Mouse (Mus musculus): Measurements from ENCODE around the gene Nfkbiz. TPM values are rescaled to one million over a fixed set of nuclear protein-coding genes. Genes with fewer than 3 reads are reported as not detected.

The Nfkbiz gene
- polyA plus RNA-seq, 2 experiments = 5.0 to 9.2 TPM

GRCm38 (mm10) chr16:55852515-55852914 is 13.8 kb upstream of the Nfkbiz start:
- Histone ChIP-seq H3K4me3 (replicated peaks; ENCODE audit: low read length) (no peak overlapping the region), H3K4me1 (ENCODE audit: control insufficient read depth, insufficient read depth, low read length) (no peaks in the 10 kb centered on the region), H3K4me2 (replicated peaks; ENCODE audit: low read depth, low read length, severe bottlenecking) (no peak overlapping the region), H3K36me3 (ENCODE audit: control insufficient read depth, insufficient read depth, low read length) (no peaks in the 10 kb centered on the region), H3K9ac (ENCODE audit: low read depth, low read length, severe bottlenecking) (no peak overlapping the region), H3K27ac (replicated peaks; ENCODE audit: low read depth, low read length) (no peak overlapping the region), H3K27me3 (ENCODE audit: control insufficient read depth, insufficient read depth, low read length) (no peaks in the 10 kb centered on the region), H3K9me3 (ENCODE audit: control insufficient read depth, low read length) (no peaks in the 10 kb centered on the region)
- DNase-seq (ENCODE audit: low spot score) (no peak), ATAC-seq (ENCODE audit: low FRiP score, low read depth) (no peak)
- no peak for TF ChIP-seq POLR2A (IDR thresholded peaks at IDR 0.05; ENCODE audit: borderline replicate concordance, extremely low read depth, insufficient read depth, insufficient read length)
- WGBS = 21% methylated on average over 4 of the region's 4 CpGs

DNA sequence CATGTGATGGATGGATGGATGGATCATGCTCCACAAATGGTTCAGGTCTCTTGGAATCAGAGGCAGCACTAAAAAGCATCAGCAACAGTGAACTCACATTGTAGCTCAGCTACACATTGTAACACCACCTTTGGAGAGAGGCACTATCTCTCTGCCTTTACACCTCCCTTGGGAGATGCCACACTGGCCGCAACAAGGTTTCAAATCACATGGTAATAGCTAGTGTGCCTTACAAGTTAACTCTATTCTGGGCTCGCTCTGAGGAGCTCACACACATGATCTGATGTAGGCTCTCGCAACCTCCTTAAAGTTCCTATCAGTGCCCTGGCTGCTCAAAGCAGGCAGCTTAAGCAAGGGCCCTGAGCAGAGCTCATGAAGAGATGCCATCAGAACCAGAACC is 11.8 kb upstream of the Nfkbiz start:
- no peaks in the 10 kb centered on the region for H3K9me3 ChIP-seq (ENCODE audit: control insufficient read depth, low read length)
- 78% methylated on average over 3 of the region's 3 CpGs for WGBS
- TF ChIP-seq POLR2A (IDR thresholded peaks at IDR 0.05; ENCODE audit: borderline replicate concordance, extremely low read depth, insufficient read depth, insufficient read length) = no peak
- H3K27ac ChIP-seq (replicated peaks; ENCODE audit: low read depth, low read length) = no peak overlapping the region
- no peak for ATAC-seq (ENCODE audit: low FRiP score, low read depth)
- H3K4me2 ChIP-seq (replicated peaks; ENCODE audit: low read depth, low read length, severe bottlenecking) = no peak overlapping the region
- no peak for DNase-seq (ENCODE audit: low spot score)
- H3K9ac ChIP-seq (ENCODE audit: low read depth, low read length, severe bottlenecking) = no peak overlapping the region
- H3K27me3 ChIP-seq (ENCODE audit: control insufficient read depth, insufficient read depth, low read length) = no peaks in the 10 kb centered on the region
- H3K4me1 ChIP-seq (ENCODE audit: control insufficient read depth, insufficient read depth, low read length) = no peaks in the 10 kb centered on the region
- no peak overlapping the region for H3K4me3 ChIP-seq (replicated peaks; ENCODE audit: low read length)
- H3K36me3 ChIP-seq (ENCODE audit: control insufficient read depth, insufficient read depth, low read length) = no peaks in the 10 kb centered on the region

DNA sequence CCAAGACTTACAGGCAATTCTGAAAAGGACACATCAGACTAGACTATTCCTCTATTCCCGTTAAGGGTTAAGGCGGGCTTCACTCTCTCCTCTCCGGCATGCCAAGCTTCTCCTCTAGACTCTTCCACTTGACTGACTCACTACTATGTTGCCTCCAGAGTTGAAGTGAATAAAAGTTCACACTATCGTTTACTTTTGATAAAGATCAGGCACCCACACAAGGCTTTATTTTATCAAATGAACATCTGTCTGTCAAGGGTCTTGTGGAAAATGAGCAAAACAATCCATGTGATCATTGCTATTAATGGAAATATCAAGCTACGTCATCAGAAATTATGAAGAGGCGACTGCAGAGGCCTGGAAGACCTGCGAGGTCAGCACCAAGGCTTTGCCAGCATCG is 9.0 kb upstream of the Nfkbiz start:
- ATAC-seq (ENCODE audit: low FRiP score, low read depth) (no peak), DNase-seq (ENCODE audit: low spot score) (no peak)
- Histone ChIP-seq H3K9me3 (ENCODE audit: control insufficient read depth, low read length) (no peaks in the 10 kb centered on the region), H3K4me1 (ENCODE audit: control insufficient read depth, insufficient read depth, low read length) (no peaks in the 10 kb centered on the region), H3K27me3 (ENCODE audit: control insufficient read depth, insufficient read depth, low read length) (no peaks in the 10 kb centered on the region), H3K36me3 (ENCODE audit: control insufficient read depth, insufficient read depth, low read length) (no peaks in the 10 kb centered on the region), H3K9ac (ENCODE audit: low read depth, low read length, severe bottlenecking) (no peak overlapping the region), H3K4me3 (replicated peaks; ENCODE audit: low read length) (no peak overlapping the region), H3K27ac (replicated peaks; ENCODE audit: low read depth, low read length) (no peak overlapping the region), H3K4me2 (replicated peaks; ENCODE audit: low read depth, low read length, severe bottlenecking) (no peak overlapping the region)
- 92% methylated on average over 8 of the region's 8 CpGs for WGBS
- TF ChIP-seq POLR2A (IDR thresholded peaks at IDR 0.05; ENCODE audit: borderline replicate concordance, extremely low read depth, insufficient read depth, insufficient read length) = no peak

DNA sequence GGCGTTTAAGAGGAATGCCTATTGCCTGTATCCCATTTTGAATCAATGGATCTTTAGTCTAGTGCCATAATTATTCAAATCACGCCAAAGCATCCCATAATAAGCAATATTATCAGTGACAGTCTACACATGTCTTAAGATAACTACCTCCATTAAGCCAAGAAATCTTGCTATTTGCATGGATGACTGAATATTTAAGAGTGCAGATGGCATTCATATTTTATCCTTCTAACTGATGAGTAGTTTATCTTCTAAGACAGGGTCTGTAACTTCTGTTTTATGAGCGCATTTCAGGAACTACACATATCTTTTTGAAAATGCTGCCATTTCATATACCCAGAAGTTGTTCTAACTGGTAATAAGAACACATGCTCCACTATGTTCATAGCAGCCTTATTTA is 6.1 kb upstream of the Nfkbiz start:
- Histone ChIP-seq H3K4me3 (replicated peaks; ENCODE audit: low read length) (no peak overlapping the region), H3K9ac (ENCODE audit: low read depth, low read length, severe bottlenecking) (no peak overlapping the region), H3K4me1 (ENCODE audit: control insufficient read depth, insufficient read depth, low read length) (no peaks in the 10 kb centered on the region), H3K36me3 (ENCODE audit: control insufficient read depth, insufficient read depth, low read length) (no peaks in the 10 kb centered on the region), H3K9me3 (ENCODE audit: control insufficient read depth, low read length) (no peaks in the 10 kb centered on the region), H3K27ac (replicated peaks; ENCODE audit: low read depth, low read length) (no peak overlapping the region), H3K27me3 (ENCODE audit: control insufficient read depth, insufficient read depth, low read length) (no peaks in the 10 kb centered on the region), H3K4me2 (replicated peaks; ENCODE audit: low read depth, low read length, severe bottlenecking) (no peak overlapping the region)
- 93% methylated on average over 3 of the region's 3 CpGs for WGBS
- no peak for TF ChIP-seq POLR2A (IDR thresholded peaks at IDR 0.05; ENCODE audit: borderline replicate concordance, extremely low read depth, insufficient read depth, insufficient read length)
- no peak for ATAC-seq (ENCODE audit: low FRiP score, low read depth)
- DNase-seq (ENCODE audit: low spot score) = no peak

- Histone ChIP-seq H3K9ac (ENCODE audit: low read depth, low read length, severe bottlenecking) (no peak overlapping the region), H3K27ac (replicated peaks; ENCODE audit: low read depth, low read length) (no peak overlapping the region), H3K4me3 (replicated peaks; ENCODE audit: low read length) (no peak overlapping the region), H3K4me1 (ENCODE audit: control insufficient read depth, insufficient read depth, low read length) (no peaks in the 10 kb centered on the region), H3K36me3 (ENCODE audit: control insufficient read depth, insufficient read depth, low read length) (no peaks in the 10 kb centered on the region), H3K9me3 (ENCODE audit: control insufficient read depth, low read length) (no peaks in the 10 kb centered on the region), H3K4me2 (replicated peaks; ENCODE audit: low read depth, low read length, severe bottlenecking) (no peak overlapping the region), H3K27me3 (ENCODE audit: control insufficient read depth, insufficient read depth, low read length) (no peaks in the 10 kb centered on the region)
- WGBS = 93% methylated on average over 12 of the region's 12 CpGs
- DNase-seq (ENCODE audit: low spot score) (no peak), ATAC-seq (ENCODE audit: low FRiP score, low read depth) (no peak)
- no peak for TF ChIP-seq POLR2A (IDR thresholded peaks at IDR 0.05; ENCODE audit: borderline replicate concordance, extremely low read depth, insufficient read depth, insufficient read length)
Observed at GRCm38 (mm10) chr16:55843919-55844318, 5.2 kb upstream of the Nfkbiz start.

DNA sequence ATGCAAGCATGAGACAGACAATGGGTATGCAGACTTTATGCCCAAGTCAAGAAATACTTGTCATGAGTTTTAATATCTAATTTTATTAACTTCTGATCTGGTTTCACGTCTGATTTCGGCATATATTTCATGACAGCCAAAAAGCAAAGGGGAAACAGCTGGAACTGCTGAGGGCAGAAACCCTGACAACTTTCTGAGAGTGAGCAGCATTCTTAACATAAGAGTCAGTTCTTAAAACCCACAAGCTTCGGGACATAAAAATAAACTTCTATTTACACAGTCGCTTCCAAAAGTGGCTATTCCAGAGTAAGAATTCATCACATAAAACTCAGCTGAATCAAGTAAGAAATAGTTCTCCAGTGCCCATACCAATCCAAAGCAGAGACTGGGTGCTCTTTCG is 4.4 kb upstream of the Nfkbiz start:
- ATAC-seq (ENCODE audit: low FRiP score, low read depth) (no peak), DNase-seq (ENCODE audit: low spot score) (no peak)
- Histone ChIP-seq H3K9me3 (ENCODE audit: control insufficient read depth, low read length) (no peaks in the 10 kb centered on the region), H3K36me3 (ENCODE audit: control insufficient read depth, insufficient read depth, low read length) (no peaks in the 10 kb centered on the region), H3K27me3 (ENCODE audit: control insufficient read depth, insufficient read depth, low read length) (no peaks in the 10 kb centered on the region), H3K9ac (ENCODE audit: low read depth, low read length, severe bottlenecking) (no peak overlapping the region), H3K27ac (replicated peaks; ENCODE audit: low read depth, low read length) (no peak overlapping the region), H3K4me3 (replicated peaks; ENCODE audit: low read length) (no peak overlapping the region), H3K4me1 (ENCODE audit: control insufficient read depth, insufficient read depth, low read length) (peaks cover 1% of the 10 kb centered on the region), H3K4me2 (replicated peaks; ENCODE audit: low read depth, low read length, severe bottlenecking) (no peak overlapping the region)
- no peak for TF ChIP-seq POLR2A (IDR thresholded peaks at IDR 0.05; ENCODE audit: borderline replicate concordance, extremely low read depth, insufficient read depth, insufficient read length)
- WGBS = 82% methylated on average over 5 of the region's 5 CpGs

Measured in limb, embryonic 14.5 days (tissue).